Mouse (Mus musculus) layer of hippocampus, postnatal 10 days (tissue): Measurements from ENCODE around the gene Slc37a2. TPM values are rescaled to one million over a fixed set of nuclear protein-coding genes. Genes with fewer than 3 reads are reported as not detected.
A peak's percentile ranks its signal among the peaks of the same experiment; 100 is the strongest.

ENCODE experiments used
- DNase-seq, 2 experiments: peaks; one replicate each; pipeline ENCODE4 v3.0.0; 2021; ENCODE audit warnings: low spot score in 2 of 2
- total RNA-seq, 2 experiments: library from RNA; stranded (reverse); gene quantifications; 2 replicates each; pipeline ENCODE4 v1.2.3; 2021

The Slc37a2 gene
- total RNA-seq, 2 experiments from 2014 or later = 1.2 to 2.0 TPM

GRCm38 (mm10) chr9:37220755-37221154 lies 34.8 kb downstream of the Slc37a2 start:
- no peak for DNase-seq

GRCm38 (mm10) chr9:37214327-37215060 lies 41.0 kb downstream of the Slc37a2 start:
- DNase-seq = no peak

GRCm38 (mm10) chr9:37213060-37213738 lies 42.3 kb downstream of the Slc37a2 start:
- no peak for DNase-seq

- DNase-seq = peak; percentile 94
These were observed 47.6 kb downstream of the Slc37a2 start, which contains the start of gene Tmem218 for GRCm38 (mm10) chr9:37207929-37208411. Tmem218 (plus strand) TSS chr9:37208223.

GRCm38 (mm10) chr9:37203884-37204283 lies 51.7 kb downstream of the Slc37a2 start:
- DNase-seq = no peak

GRCm38 (mm10) chr9:37200414-37200813 lies 55.1 kb downstream of the Slc37a2 start:
- DNase-seq = no peak

- no peak for DNase-seq
These were observed 58.5 kb downstream of the Slc37a2 start for GRCm38 (mm10) chr9:37197067-37197466.

- no peak for DNase-seq
These were observed 67.5 kb downstream of the Slc37a2 start for GRCm38 (mm10) chr9:37188024-37188423.

GRCm38 (mm10) chr9:37187407-37187806 lies 68.1 kb downstream of the Slc37a2 start:
- no peak for DNase-seq

- DNase-seq = no peak
These were observed 72.4 kb downstream of the Slc37a2 start for GRCm38 (mm10) chr9:37183176-37183575.

GRCm38 (mm10) chr9:37181596-37181995 lies 73.9 kb downstream of the Slc37a2 start:
- DNase-seq = no peak

GRCm38 (mm10) chr9:37179596-37179995 lies 75.9 kb downstream of the Slc37a2 start:
- no peak for DNase-seq

- DNase-seq = peak; percentile 52 to 58
These were observed 76.6 kb downstream of the Slc37a2 start for GRCm38 (mm10) chr9:37178911-37179310.

Other genes with a start within 250 kb of the Slc37a2 start
- gene Pknox2, start 108.3 kb downstream of the Slc37a2 start, total RNA-seq = 10 to 100 TPM; 31.4 to 36.3 TPM
- 10 to 100 TPM in 1 of 2 experiments, 1 to 10 TPM in 1; 8.9 to 11.5 TPM for gene Tmem218, start 47.5 kb downstream of the Slc37a2 start, total RNA-seq
- 1 to 10 TPM; 3.1 to 4.0 TPM for gene Ccdc15, start 92.7 kb upstream of the Slc37a2 start, total RNA-seq
- 10 to 100 TPM; 66.7 to 72.3 TPM for gene Hepacam, start 111.6 kb upstream of the Slc37a2 start, total RNA-seq
- gene Robo4, start 146.2 kb upstream of the Slc37a2 start, total RNA-seq = 1 to 10 TPM; 6.9 to 8.3 TPM
- gene Robo3, start 177.5 kb upstream of the Slc37a2 start, total RNA-seq = 10 to 100 TPM; 14.9 to 22.8 TPM
- gene Msantd2, start 233.6 kb upstream of the Slc37a2 start, total RNA-seq = 10 to 100 TPM; 24.5 to 29.1 TPM